Mouse (Mus musculus) heart, postnatal 36 days (tissue): ENCODE measurements at regions not wholly inside any gene's neighbourhood (a gene's known extent, or its start where the extent isn't known, plus 50 kb on each side); places are given as distances from the start of the nearest gene placed in this dataset.

Experiments used
- DNase-seq, 2 experiments: peaks; one replicate each; pipeline ENCODE4 v3.0.0; 2021 to 2022
- intact Hi-C: fragments of 180-260 bp; cut with DNase I; formaldehyde crosslinking; loops from one replicate; pipeline ENCODE4 v1.15.1; 2025

- DNase-seq = peak in 1 of 2 experiments; percentile 28
- intact Hi-C loops = loop anchor here (10.0 kb wide), 1 partner anchor 390 kb away; no protein-coding TSS in a partner anchor
Observed at GRCm38 (mm10) chr3:41194311-41195112, 111.7 kb upstream of the Pgrmc2 start.

- intact Hi-C loops = no loop called here
Observed at GRCm38 (mm10) chr3:41185305-41186097, 102.7 kb upstream of the Pgrmc2 start.

GRCm38 (mm10) chr3:41184375-41184774 lies 101.5 kb upstream of the Pgrmc2 start:
- intact Hi-C loops = loop anchor here (5.0 kb wide), 3 partner anchors 43 to 418 kb away; no protein-coding TSS in a partner anchor
- no peak for DNase-seq

More at GRCm38 (mm10) chr3:41185305-41186097, 102.7 kb upstream of the Pgrmc2 start:
- no peak for DNase-seq

GRCm38 (mm10) chr3:41182900-41183595 lies 100.2 kb upstream of the Pgrmc2 start:
- intact Hi-C loops = loop anchor here (5.0 kb wide), 3 partner anchors 44 to 419 kb away; no protein-coding TSS in a partner anchor
- DNase-seq = no peak

GRCm38 (mm10) chr3:41182036-41182899 lies 99.4 kb upstream of the Pgrmc2 start:
- DNase-seq = peak; percentile 81 to 86
- intact Hi-C loops = loop anchor here (5.0 kb wide), 3 partner anchors 45 to 420 kb away; no protein-coding TSS in a partner anchor

- intact Hi-C loops = loop anchor here (5.0 kb wide), 3 partner anchors 46 to 421 kb away; no protein-coding TSS in a partner anchor
- no peak for DNase-seq
Observed at GRCm38 (mm10) chr3:41181438-41181837, 98.6 kb upstream of the Pgrmc2 start.

- intact Hi-C loops = loop anchor here (5.0 kb wide), 3 partner anchors 46 to 421 kb away; no protein-coding TSS in a partner anchor
- DNase-seq = peak; percentile 8 to 26
Observed at GRCm38 (mm10) chr3:41180911-41181310, 98.1 kb upstream of the Pgrmc2 start.

GRCm38 (mm10) chr3:41179037-41179880 lies 96.4 kb upstream of the Pgrmc2 start:
- DNase-seq = no peak
- intact Hi-C loops = no loop called here

GRCm38 (mm10) chr3:41177124-41177523 lies 94.3 kb upstream of the Pgrmc2 start:
- intact Hi-C loops = no loop called here
- no peak for DNase-seq

GRCm38 (mm10) chr3:41175356-41175755 lies 92.5 kb upstream of the Pgrmc2 start:
- intact Hi-C loops = no loop called here
- no peak for DNase-seq

GRCm38 (mm10) chr3:41173561-41173960 lies 90.7 kb upstream of the Pgrmc2 start:
- intact Hi-C loops = no loop called here
- DNase-seq = no peak

- no peak for DNase-seq
- intact Hi-C loops = no loop called here
Observed at GRCm38 (mm10) chr3:41172306-41173215, 89.7 kb upstream of the Pgrmc2 start.

- DNase-seq = no peak
- intact Hi-C loops = no loop called here
Observed at GRCm38 (mm10) chr3:41171772-41172171, 88.9 kb upstream of the Pgrmc2 start.

GRCm38 (mm10) chr3:41171310-41171709 lies 88.5 kb upstream of the Pgrmc2 start:
- intact Hi-C loops = no loop called here

GRCm38 (mm10) chr3:41170566-41170965 lies 87.7 kb upstream of the Pgrmc2 start:
- DNase-seq = no peak
- intact Hi-C loops = no loop called here

More at GRCm38 (mm10) chr3:41171310-41171709, 88.5 kb upstream of the Pgrmc2 start:
- no peak for DNase-seq

GRCm38 (mm10) chr3:41169430-41169829 lies 86.6 kb upstream of the Pgrmc2 start:
- intact Hi-C loops = loop anchor here (10.0 kb wide), 1 partner anchor 125 kb away; no protein-coding TSS in a partner anchor
- DNase-seq = no peak

- intact Hi-C loops = loop anchor here (10.0 kb wide), 1 partner anchor 124 kb away; no protein-coding TSS in a partner anchor
- no peak for DNase-seq
Observed at GRCm38 (mm10) chr3:41168181-41168967, 85.5 kb upstream of the Pgrmc2 start.
